Mouse (Mus musculus): Measurements from ENCODE around the gene Arnt2. TPM values are rescaled to one million over a fixed set of nuclear protein-coding genes. Genes with fewer than 3 reads are reported as not detected.

The Arnt2 gene
- total and polyA plus RNA-seq, 2 experiments from 2014 or later: 62.9 to 165 TPM

- no peaks in the 10 kb centered on the region for H3K4me1 ChIP-seq (ENCODE audit: insufficient read depth, low read length)
- no peak for TF ChIP-seq CTCF (IDR thresholded peaks at IDR 0.05)
- no peak overlapping the region for H3K4me2 ChIP-seq (ENCODE audit: low read depth, low read length, poor library complexity, severe bottlenecking)
- DNase-seq (ENCODE audit: low spot score) (no peak), ATAC-seq (ENCODE audit: low FRiP score) (no peak)
- no peak overlapping the region for H3K9ac ChIP-seq (replicated peaks; ENCODE audit: low read length, poor library complexity, severe bottlenecking)
- no peak overlapping the region for H3K27ac ChIP-seq (ENCODE audit: low read depth, low read length)
- H3K27me3 ChIP-seq (ENCODE audit: insufficient read depth, low read length): no peaks in the 10 kb centered on the region
- H3K36me3 ChIP-seq (ENCODE audit: insufficient read depth, low read length): no peaks in the 10 kb centered on the region
- H3K4me3 ChIP-seq (ENCODE audit: low read depth, low read length): no peak overlapping the region
- WGBS: 92% methylated on average over 2 of the region's 2 CpGs
- no peaks in the 10 kb centered on the region for H3K9me3 ChIP-seq (ENCODE audit: low read length)
Observed at GRCm38 (mm10) chr7:84442343-84442911, 32.5 kb upstream of the Arnt2 start.

- no peak overlapping the region for H3K4me3 ChIP-seq (ENCODE audit: low read depth, low read length)
- H3K4me1 ChIP-seq (ENCODE audit: insufficient read depth, low read length): no peaks in the 10 kb centered on the region
- no peaks in the 10 kb centered on the region for H3K27me3 ChIP-seq (ENCODE audit: insufficient read depth, low read length)
- WGBS: 67% methylated on average over 1 of the region's 1 CpGs
- DNase-seq (ENCODE audit: low spot score) (no peak), ATAC-seq (ENCODE audit: low FRiP score) (no peak)
- no peaks in the 10 kb centered on the region for H3K9me3 ChIP-seq (ENCODE audit: low read length)
- no peaks in the 10 kb centered on the region for H3K36me3 ChIP-seq (ENCODE audit: insufficient read depth, low read length)
- H3K4me2 ChIP-seq (ENCODE audit: low read depth, low read length, poor library complexity, severe bottlenecking): no peak overlapping the region
- H3K27ac ChIP-seq (ENCODE audit: low read depth, low read length): no peak overlapping the region
- H3K9ac ChIP-seq (replicated peaks; ENCODE audit: low read length, poor library complexity, severe bottlenecking): no peak overlapping the region
- TF ChIP-seq CTCF (IDR thresholded peaks at IDR 0.05): no peak
Observed at GRCm38 (mm10) chr7:84439606-84440005, 29.6 kb upstream of the Arnt2 start.

GRCm38 (mm10) chr7:84434901-84435300, 24.9 kb upstream of the Arnt2 start:
- 74% methylated on average over 2 of the region's 2 CpGs for WGBS
- no peak overlapping the region for H3K27ac ChIP-seq (ENCODE audit: low read depth, low read length)
- H3K27me3 ChIP-seq (ENCODE audit: insufficient read depth, low read length): no peaks in the 10 kb centered on the region
- ATAC-seq (ENCODE audit: low FRiP score) (no peak), DNase-seq (ENCODE audit: low spot score) (no peak)
- no peaks in the 10 kb centered on the region for H3K9me3 ChIP-seq (ENCODE audit: low read length)
- no peak for TF ChIP-seq CTCF (IDR thresholded peaks at IDR 0.05)
- peaks cover 7% of the 10 kb centered on the region for H3K4me1 ChIP-seq (ENCODE audit: insufficient read depth, low read length)
- H3K36me3 ChIP-seq (ENCODE audit: insufficient read depth, low read length): no peaks in the 10 kb centered on the region
- no peak overlapping the region for H3K4me2 ChIP-seq (ENCODE audit: low read depth, low read length, poor library complexity, severe bottlenecking)
- H3K4me3 ChIP-seq (ENCODE audit: low read depth, low read length): no peak overlapping the region
- no peak overlapping the region for H3K9ac ChIP-seq (replicated peaks; ENCODE audit: low read length, poor library complexity, severe bottlenecking)

- no peak for DNase-seq (ENCODE audit: low spot score)
- ATAC-seq (ENCODE audit: low FRiP score): peak; percentile 41; the same call in 1 of the 2 replicates
- no peak overlapping the region for H3K9ac ChIP-seq (replicated peaks; ENCODE audit: low read length, poor library complexity, severe bottlenecking)
Observed at GRCm38 (mm10) chr7:84432151-84432550, 22.2 kb upstream of the Arnt2 start.

GRCm38 (mm10) chr7:84427221-84427620, 17.2 kb upstream of the Arnt2 start:
- Histone ChIP-seq H3K4me2 (ENCODE audit: low read depth, low read length, poor library complexity, severe bottlenecking) (no peak overlapping the region), H3K9me3 (ENCODE audit: low read length) (no peaks in the 10 kb centered on the region), H3K27ac (ENCODE audit: low read depth, low read length) (no peak overlapping the region), H3K27me3 (ENCODE audit: insufficient read depth, low read length) (no peaks in the 10 kb centered on the region), H3K4me1 (ENCODE audit: insufficient read depth, low read length) (peaks cover 7% of the 10 kb centered on the region), H3K9ac (replicated peaks; ENCODE audit: low read length, poor library complexity, severe bottlenecking) (no peak overlapping the region), H3K4me3 (ENCODE audit: low read depth, low read length) (no peak overlapping the region), H3K36me3 (ENCODE audit: insufficient read depth, low read length) (no peaks in the 10 kb centered on the region)
- no peak for DNase-seq (ENCODE audit: low spot score)
- no peak for ATAC-seq (ENCODE audit: low FRiP score)
- 88% methylated on average over 2 of the region's 2 CpGs for WGBS
- TF ChIP-seq CTCF (IDR thresholded peaks at IDR 0.05): no peak

More at GRCm38 (mm10) chr7:84432151-84432550, 22.2 kb upstream of the Arnt2 start:
- H3K9me3 ChIP-seq (ENCODE audit: low read length): no peaks in the 10 kb centered on the region
- H3K27ac ChIP-seq (ENCODE audit: low read depth, low read length): no peak overlapping the region
- no peaks in the 10 kb centered on the region for H3K36me3 ChIP-seq (ENCODE audit: insufficient read depth, low read length)
- H3K4me1 ChIP-seq (ENCODE audit: insufficient read depth, low read length): peaks cover 7% of the 10 kb centered on the region
- H3K27me3 ChIP-seq (ENCODE audit: insufficient read depth, low read length): no peaks in the 10 kb centered on the region
- TF ChIP-seq CTCF (IDR thresholded peaks at IDR 0.05): no peak
- no peak overlapping the region for H3K4me2 ChIP-seq (ENCODE audit: low read depth, low read length, poor library complexity, severe bottlenecking)
- no peak overlapping the region for H3K4me3 ChIP-seq (ENCODE audit: low read depth, low read length)

- Histone ChIP-seq H3K36me3 (ENCODE audit: insufficient read depth, low read length) (no peaks in the 10 kb centered on the region), H3K27ac (ENCODE audit: low read depth, low read length) (no peak overlapping the region), H3K9ac (replicated peaks; ENCODE audit: low read length, poor library complexity, severe bottlenecking) (no peak overlapping the region), H3K9me3 (ENCODE audit: low read length) (no peaks in the 10 kb centered on the region), H3K4me3 (ENCODE audit: low read depth, low read length) (no peak overlapping the region), H3K4me1 (ENCODE audit: insufficient read depth, low read length) (no peaks in the 10 kb centered on the region), H3K4me2 (ENCODE audit: low read depth, low read length, poor library complexity, severe bottlenecking) (no peak overlapping the region), H3K27me3 (ENCODE audit: insufficient read depth, low read length) (no peaks in the 10 kb centered on the region)
- 62% methylated on average over 7 of the region's 7 CpGs for WGBS
- ATAC-seq (ENCODE audit: low FRiP score) (no peak), DNase-seq (ENCODE audit: low spot score) (peak; percentile 54)
- peak; percentile 60 for TF ChIP-seq CTCF (IDR thresholded peaks at IDR 0.05)
Observed at GRCm38 (mm10) chr7:84424670-84425385, 14.9 kb upstream of the Arnt2 start.

Measured in midbrain, postnatal 0 days (tissue).